Mouse (Mus musculus): ENCODE measurements around the gene Mcrip1.

DNA sequence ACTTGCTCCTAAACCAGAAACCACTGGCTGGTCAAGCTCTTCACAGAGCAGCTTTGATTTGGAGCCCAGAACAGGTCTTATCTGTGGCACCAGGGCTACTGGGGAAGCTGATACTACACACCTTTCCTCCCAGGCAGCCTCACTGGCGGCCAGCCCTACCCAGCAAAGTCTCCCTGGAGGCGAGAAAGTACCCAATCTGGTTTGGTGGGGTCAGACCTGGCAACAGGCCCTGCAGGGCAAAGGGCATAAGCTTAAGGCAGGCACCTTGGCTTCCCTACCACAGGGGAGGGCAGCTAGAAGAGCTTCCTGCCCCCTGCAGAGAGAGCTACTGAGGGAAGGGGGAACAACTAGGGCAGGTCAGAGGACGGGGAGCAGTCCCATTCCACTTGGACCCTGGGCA is 49.2 kb downstream of the Mcrip1 start:
- TF ChIP-seq CTCF (IDR thresholded peaks at IDR 0.05; ENCODE audit: extremely low read depth, insufficient read depth, insufficient read length, insufficient replicate concordance) (no peak), POLR2A (IDR thresholded peaks at IDR 0.05; ENCODE audit: low read depth, low read length) (no peak)
